Mouse (Mus musculus): ENCODE measurements around the gene Itln1.

GRCm38 (mm10) chr1:171477123-171477522 lies 58.0 kb downstream of the Itln1 start:
- TF ChIP-seq CTCF (IDR thresholded peaks at IDR 0.05; ENCODE audit: low read depth, low read length) (no peak), POLR2A (IDR thresholded peaks at IDR 0.05; ENCODE audit: borderline replicate concordance, low read depth, low read length) (no peak)

Measured in bone marrow macrophage, adult 2 months (primary cell).